Mouse (Mus musculus): Measurements from ENCODE around the gene Snx32. TPM values are rescaled to one million over a fixed set of nuclear protein-coding genes. Genes with fewer than 3 reads are reported as not detected.

The Snx32 gene
- polyA plus RNA-seq, 1 experiment from 2014 or later = 9.3 TPM

DNA sequence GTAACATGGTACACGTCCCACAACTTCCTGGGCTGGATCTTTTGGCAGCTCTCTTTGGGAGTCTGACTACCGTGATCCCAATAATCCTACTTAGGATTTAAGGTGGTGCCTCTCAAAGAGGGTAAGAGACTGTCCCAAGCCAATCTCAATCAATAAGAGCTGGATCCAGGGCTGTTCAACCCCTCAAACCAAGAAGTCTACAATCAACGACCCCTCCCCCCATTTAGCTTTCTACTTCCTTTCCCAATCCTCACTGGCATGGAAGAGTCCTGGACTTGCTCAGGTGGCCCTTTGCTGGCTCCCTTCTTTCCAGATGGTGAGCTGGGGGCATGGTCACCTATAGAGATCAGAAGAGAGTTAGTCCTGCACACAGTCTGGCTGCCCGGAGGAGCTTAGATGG is 23.6 kb downstream of the Snx32 start:
- H3K4me3 ChIP-seq (replicated peaks) = peak overlapping the region; percentile 61
- peak overlapping the region; percentile 100; the same call in 1 of the 2 replicates for H3K27ac ChIP-seq
- peak overlapping the region; percentile 63; the same call in 1 of the 2 replicates for H3K9ac ChIP-seq
- peaks cover 46% of the 10 kb centered on the region for H3K36me3 ChIP-seq
- no peaks in the 10 kb centered on the region for H3K9me3 ChIP-seq (replicated peaks)
- H3K27me3 ChIP-seq = no peaks in the 10 kb centered on the region
- ATAC-seq (replicated peaks; ENCODE audit: low FRiP score) = no peak
- peaks cover 39% of the 10 kb centered on the region for H3K4me1 ChIP-seq
- WGBS = 81% methylated on average over 4 of the region's 4 CpGs
- H3K4me2 ChIP-seq = peak overlapping the region; percentile 76

DNA sequence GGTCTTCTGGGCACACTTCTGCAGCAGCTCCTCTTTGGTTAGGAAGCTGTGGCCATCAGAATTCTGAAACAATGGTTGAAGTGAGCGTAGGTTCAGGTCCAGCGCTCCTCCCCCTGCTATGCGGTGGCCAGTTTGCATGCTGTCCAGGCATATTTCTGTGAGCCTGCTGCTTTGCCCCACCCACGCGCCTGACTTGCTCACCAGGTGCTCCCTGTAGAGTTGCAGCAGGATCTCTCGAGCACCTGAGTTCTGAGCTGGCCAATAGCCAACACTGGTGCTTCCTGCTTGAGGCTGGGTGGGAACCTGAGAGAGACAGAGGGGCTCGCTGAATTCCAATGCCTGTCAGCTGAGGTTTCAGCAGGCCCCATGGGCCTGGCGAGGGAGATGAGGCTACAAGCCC is 24.1 kb downstream of the Snx32 start:
- Histone ChIP-seq H3K9ac (no peak overlapping the region), H3K9me3 (replicated peaks) (no peaks in the 10 kb centered on the region), H3K4me1 (peaks cover 37% of the 10 kb centered on the region), H3K36me3 (peaks cover 50% of the 10 kb centered on the region), H3K27me3 (no peaks in the 10 kb centered on the region), H3K4me2 (0 out of 2 replicates have a peak overlapping the region, but pooled peaks have one; percentile 76), H3K27ac (0 out of 2 replicates have a peak overlapping the region, but pooled peaks have one; percentile 15), H3K4me3 (replicated peaks) (no peak overlapping the region)
- ATAC-seq (replicated peaks; ENCODE audit: low FRiP score) = no peak
- WGBS = 76% methylated on average over 8 of the region's 8 CpGs

DNA sequence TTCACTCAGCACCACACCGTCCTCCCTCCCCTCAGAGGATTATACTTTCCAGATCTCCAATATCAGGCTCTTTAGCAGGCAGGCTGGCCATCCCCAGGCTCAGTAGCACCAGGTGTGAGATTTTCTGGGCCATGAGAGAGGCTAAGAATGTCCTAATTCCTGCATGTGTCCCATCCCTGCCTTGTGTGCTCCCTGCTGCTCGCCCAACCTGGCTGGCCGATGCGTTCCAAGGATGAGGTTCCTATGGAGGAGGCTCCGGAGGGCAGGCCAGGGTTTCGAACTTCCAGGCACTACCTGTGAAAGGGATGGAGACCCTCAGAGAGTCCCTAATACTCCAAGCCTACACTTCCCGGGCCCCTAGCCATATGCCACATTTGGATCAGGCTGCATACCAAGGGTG is 24.5 kb downstream of the Snx32 start:
- H3K27ac ChIP-seq = 0 out of 2 replicates have a peak overlapping the region, but pooled peaks have one; percentile 15
- H3K9ac ChIP-seq = no peak overlapping the region
- ATAC-seq (replicated peaks; ENCODE audit: low FRiP score) = no peak
- H3K9me3 ChIP-seq (replicated peaks) = no peaks in the 10 kb centered on the region
- 90% methylated on average over 7 of the region's 7 CpGs for WGBS
- no peak overlapping the region for H3K4me3 ChIP-seq (replicated peaks)
- no peaks in the 10 kb centered on the region for H3K27me3 ChIP-seq
- peaks cover 37% of the 10 kb centered on the region for H3K4me1 ChIP-seq
- no peak overlapping the region for H3K4me2 ChIP-seq
- peaks cover 55% of the 10 kb centered on the region for H3K36me3 ChIP-seq

DNA sequence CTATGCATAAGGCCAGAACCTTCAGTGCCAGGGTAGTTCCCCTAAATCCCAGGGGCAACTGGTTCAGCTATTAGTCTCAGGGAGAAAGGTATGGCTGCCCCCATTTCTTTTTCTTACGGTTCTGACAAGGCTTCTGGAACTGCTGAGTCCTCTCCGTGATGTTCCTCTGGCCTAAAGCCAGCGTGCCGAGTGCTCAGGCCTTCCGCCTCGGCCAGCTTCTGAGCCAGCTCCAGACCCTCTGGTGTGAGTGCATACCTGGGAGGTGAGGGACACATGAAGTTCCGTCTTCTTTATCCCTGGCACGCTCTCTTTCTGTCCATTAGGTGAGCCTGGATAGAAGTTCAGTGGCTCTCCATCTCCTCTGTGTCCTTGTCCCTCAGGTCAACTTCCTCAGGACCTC is 25.0 kb downstream of the Snx32 start:
- peaks cover 59% of the 10 kb centered on the region for H3K36me3 ChIP-seq
- H3K4me3 ChIP-seq (replicated peaks) = no peak overlapping the region
- H3K9ac ChIP-seq = no peak overlapping the region
- H3K9me3 ChIP-seq (replicated peaks) = no peaks in the 10 kb centered on the region
- H3K4me2 ChIP-seq = no peak overlapping the region
- WGBS = 90% methylated on average over 8 of the region's 8 CpGs
- H3K27me3 ChIP-seq = no peaks in the 10 kb centered on the region
- peaks cover 37% of the 10 kb centered on the region for H3K4me1 ChIP-seq
- ATAC-seq (replicated peaks; ENCODE audit: low FRiP score) = no peak
- no peak overlapping the region for H3K27ac ChIP-seq

DNA sequence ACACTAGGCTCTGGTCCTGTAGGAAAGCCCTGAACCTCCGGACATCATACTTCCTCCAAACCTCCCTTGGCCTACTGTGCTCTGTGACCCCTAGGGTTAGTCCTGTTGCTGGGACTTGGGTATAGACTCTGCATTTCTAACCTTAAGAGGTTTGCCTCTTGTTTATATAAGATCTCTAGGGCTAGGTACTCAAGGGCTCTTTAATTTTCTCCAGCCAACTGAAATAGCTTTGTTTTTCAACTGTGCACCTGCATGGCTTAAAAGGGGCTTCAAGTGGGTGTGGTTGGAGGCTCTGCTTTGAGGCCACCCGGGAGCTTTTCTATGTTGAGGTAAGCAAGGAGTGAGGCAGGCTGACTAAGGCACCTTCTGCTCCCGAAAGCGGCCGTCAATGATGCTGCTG is 25.8 kb downstream of the Snx32 start:
- Histone ChIP-seq H3K4me1 (peaks cover 31% of the 10 kb centered on the region), H3K9me3 (replicated peaks) (no peaks in the 10 kb centered on the region), H3K27me3 (no peaks in the 10 kb centered on the region), H3K4me2 (no peak overlapping the region), H3K27ac (no peak overlapping the region), H3K36me3 (peaks cover 68% of the 10 kb centered on the region), H3K4me3 (replicated peaks) (no peak overlapping the region), H3K9ac (no peak overlapping the region)
- 94% methylated on average over 5 of the region's 5 CpGs for WGBS
- no peak for ATAC-seq (replicated peaks; ENCODE audit: low FRiP score)

DNA sequence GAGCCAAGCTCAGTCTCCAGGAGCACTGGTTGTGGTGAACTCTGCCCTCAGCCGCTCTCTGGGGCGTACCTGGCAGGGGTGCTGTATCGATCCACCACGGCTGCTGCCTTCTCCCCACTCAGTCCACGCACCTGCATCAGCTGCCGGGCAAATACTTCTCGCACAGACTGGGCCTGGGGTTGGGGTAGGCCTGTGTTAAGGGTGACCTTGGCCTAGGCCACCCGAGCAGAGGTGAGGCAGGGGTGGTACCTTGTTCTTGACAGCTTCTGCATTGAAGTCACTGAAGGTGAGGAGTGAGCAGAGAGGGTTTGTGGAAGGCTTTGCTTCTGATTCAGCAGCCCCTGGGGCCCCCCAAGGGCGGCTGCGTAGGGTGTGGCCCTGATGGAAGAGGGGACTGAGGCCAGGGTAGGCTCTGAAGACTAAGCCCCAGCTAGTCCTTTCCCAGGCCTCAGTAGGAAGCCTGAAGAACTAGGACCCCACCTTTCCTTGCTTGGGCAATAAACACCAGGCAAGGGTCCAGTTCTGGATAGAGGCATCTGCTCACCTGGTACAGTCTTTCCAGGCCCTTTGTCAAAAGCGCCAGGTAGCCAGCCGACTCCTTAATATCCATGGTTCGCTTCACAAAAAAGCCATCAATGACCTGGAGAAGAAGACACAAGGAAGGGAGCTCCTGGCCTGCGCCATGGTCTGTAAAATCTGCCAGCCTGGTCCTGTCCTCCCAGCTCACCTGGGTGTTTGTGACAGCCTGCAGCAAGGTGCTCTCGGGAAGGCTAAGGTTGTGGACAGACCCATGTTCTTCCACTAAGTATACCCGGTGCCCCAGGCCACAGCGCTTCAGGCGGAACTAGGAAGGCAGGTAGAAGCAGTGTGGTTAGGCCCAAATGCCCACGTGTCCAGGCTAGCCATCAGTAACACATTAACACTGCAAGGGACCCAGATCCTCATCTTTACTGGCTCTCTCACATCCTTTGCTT is 26.7 kb downstream of the Snx32 start:
- no peak overlapping the region for H3K4me3 ChIP-seq (replicated peaks)
- no peak overlapping the region for H3K4me2 ChIP-seq
- no peak for ATAC-seq (replicated peaks; ENCODE audit: low FRiP score)
- H3K9ac ChIP-seq = no peak overlapping the region
- peaks cover 76% of the 10 kb centered on the region for H3K36me3 ChIP-seq
- H3K27ac ChIP-seq = no peak overlapping the region
- WGBS = 92% methylated on average over 19 of the region's 19 CpGs
- H3K9me3 ChIP-seq (replicated peaks) = no peaks in the 10 kb centered on the region
- H3K4me1 ChIP-seq = peaks cover 26% of the 10 kb centered on the region
- H3K27me3 ChIP-seq = no peaks in the 10 kb centered on the region

DNA sequence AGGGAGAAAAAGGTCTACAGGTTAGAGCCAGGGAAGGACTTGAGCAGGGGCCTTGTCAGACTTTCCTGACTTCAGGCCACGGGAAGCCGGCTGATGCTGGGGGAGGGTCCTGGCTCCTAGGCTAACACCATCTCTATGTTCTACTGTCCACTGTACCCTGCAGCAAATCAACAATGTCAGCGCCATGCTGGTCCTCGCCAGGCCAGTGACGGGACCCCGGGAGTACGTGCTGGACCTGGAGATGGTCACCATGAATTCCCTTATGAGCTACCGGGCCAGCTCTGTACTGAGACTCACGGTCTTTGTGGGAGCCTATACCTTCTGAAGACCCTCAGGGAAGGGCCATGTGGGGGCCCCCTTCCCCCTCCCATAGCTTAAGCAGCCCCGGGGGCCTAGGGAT is 28.9 kb downstream of the Snx32 start:
- ATAC-seq (replicated peaks; ENCODE audit: low FRiP score) = no peak
- Histone ChIP-seq H3K27me3 (no peaks in the 10 kb centered on the region), H3K36me3 (peaks cover 99% of the 10 kb centered on the region), H3K4me2 (no peak overlapping the region), H3K9me3 (replicated peaks) (no peaks in the 10 kb centered on the region), H3K27ac (no peak overlapping the region), H3K9ac (no peak overlapping the region), H3K4me1 (peaks cover 23% of the 10 kb centered on the region), H3K4me3 (replicated peaks) (no peak overlapping the region)
- WGBS = 92% methylated on average over 10 of the region's 10 CpGs

DNA sequence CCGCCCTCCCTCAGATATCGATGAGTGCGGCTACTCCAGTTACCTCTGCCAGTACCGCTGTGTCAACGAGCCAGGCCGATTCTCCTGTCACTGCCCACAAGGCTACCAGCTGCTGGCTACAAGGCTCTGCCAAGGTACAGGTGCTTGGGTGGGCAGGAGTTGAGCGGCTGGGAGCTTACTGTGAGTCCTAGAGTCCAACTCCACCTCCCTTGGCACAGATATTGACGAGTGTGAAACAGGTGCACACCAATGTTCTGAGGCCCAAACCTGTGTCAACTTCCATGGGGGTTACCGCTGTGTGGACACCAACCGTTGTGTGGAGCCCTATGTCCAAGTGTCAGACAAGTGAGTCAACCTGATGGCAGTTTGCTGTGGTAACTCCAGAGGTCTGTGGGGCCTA is 30.3 kb downstream of the Snx32 start:
- H3K4me3 ChIP-seq (replicated peaks) = no peak overlapping the region
- H3K9ac ChIP-seq = no peak overlapping the region
- peaks cover 90% of the 10 kb centered on the region for H3K36me3 ChIP-seq
- no peaks in the 10 kb centered on the region for H3K27me3 ChIP-seq
- H3K27ac ChIP-seq = no peak overlapping the region
- WGBS = 83% methylated on average over 10 of the region's 10 CpGs
- no peak overlapping the region for H3K4me2 ChIP-seq
- peaks cover 26% of the 10 kb centered on the region for H3K4me1 ChIP-seq
- no peak for ATAC-seq (replicated peaks; ENCODE audit: low FRiP score)
- no peaks in the 10 kb centered on the region for H3K9me3 ChIP-seq (replicated peaks)

DNA sequence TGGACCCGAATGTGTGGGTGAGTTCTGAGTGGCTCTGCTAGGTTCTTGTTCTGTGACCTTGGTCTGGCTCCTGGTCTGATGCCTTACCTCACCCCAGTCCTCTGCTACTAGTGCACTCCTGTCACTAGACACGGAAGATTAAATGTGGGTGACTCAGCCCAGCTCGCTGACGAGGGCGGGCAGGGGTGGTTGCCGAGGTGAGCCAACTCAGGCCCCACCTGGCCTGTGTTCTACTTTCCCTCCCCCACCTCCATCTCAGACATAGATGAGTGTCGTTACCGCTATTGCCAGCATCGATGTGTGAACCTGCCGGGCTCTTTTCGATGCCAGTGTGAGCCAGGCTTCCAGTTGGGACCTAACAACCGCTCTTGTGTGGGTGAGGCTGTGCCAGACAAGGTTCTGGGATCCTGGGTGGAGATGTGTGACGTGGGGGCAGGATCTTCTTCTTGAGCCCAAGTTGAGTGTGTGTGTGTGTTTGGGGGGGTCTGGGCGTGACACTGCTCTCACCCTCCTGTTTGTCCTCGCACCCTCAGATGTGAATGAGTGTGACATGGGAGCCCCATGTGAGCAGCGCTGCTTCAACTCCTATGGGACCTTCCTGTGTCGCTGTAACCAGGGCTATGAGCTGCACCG is 32.6 kb downstream of the Snx32 start:
- Histone ChIP-seq H3K4me3 (replicated peaks) (no peak overlapping the region), H3K4me1 (peaks cover 44% of the 10 kb centered on the region), H3K4me2 (no peak overlapping the region), H3K9ac (no peak overlapping the region), H3K27ac (0 out of 2 replicates have a peak overlapping the region, but pooled peaks have one; percentile 13), H3K27me3 (no peaks in the 10 kb centered on the region), H3K9me3 (replicated peaks) (no peaks in the 10 kb centered on the region), H3K36me3 (peaks cover 68% of the 10 kb centered on the region)
- WGBS = 85% methylated on average over 18 of the region's 18 CpGs
- no peak for ATAC-seq (replicated peaks; ENCODE audit: low FRiP score)

DNA sequence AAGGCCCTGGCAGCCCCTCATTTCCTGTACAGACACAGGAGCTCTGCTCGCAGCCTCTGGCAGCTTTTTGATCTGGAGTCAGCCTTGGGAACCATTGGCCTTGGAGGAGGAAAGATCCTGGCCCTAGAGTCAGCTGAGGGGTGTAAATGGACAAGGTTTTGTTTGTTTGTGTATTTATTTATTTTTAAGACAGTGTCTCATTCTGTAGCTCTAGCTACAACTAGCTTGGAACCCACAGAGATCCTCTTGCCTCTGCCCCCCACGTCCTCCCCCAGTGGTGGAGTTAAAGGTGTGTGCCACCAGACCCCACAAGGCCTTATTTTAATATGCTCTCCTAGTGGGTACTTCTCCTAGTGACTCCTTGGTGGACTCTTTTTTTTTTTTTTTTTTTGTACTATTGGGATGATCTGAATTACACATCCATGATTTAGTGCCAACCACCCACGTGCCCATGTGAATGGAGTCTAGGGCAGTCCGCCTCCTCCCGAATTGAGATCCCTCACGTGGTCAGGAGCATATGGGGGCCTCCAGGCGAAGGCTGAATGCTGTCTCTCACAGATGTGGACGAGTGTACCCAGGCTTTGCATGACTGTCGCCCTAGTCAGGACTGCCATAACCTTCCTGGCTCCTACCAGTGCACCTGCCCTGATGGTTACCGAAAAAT is 33.2 kb downstream of the Snx32 start:
- no peak for ATAC-seq (replicated peaks; ENCODE audit: low FRiP score)
- Histone ChIP-seq H3K4me2 (0 out of 2 replicates have a peak overlapping the region, but pooled peaks have one; percentile 21), H3K27ac (0 out of 2 replicates have a peak overlapping the region, but pooled peaks have one; percentile 13), H3K9me3 (replicated peaks) (no peaks in the 10 kb centered on the region), H3K4me3 (replicated peaks) (no peak overlapping the region), H3K36me3 (peaks cover 61% of the 10 kb centered on the region), H3K27me3 (no peaks in the 10 kb centered on the region), H3K9ac (peak overlapping the region; percentile 10; the same call in 1 of the 2 replicates), H3K4me1 (peaks cover 44% of the 10 kb centered on the region)
- WGBS = 81% methylated on average over 10 of the region's 10 CpGs

DNA sequence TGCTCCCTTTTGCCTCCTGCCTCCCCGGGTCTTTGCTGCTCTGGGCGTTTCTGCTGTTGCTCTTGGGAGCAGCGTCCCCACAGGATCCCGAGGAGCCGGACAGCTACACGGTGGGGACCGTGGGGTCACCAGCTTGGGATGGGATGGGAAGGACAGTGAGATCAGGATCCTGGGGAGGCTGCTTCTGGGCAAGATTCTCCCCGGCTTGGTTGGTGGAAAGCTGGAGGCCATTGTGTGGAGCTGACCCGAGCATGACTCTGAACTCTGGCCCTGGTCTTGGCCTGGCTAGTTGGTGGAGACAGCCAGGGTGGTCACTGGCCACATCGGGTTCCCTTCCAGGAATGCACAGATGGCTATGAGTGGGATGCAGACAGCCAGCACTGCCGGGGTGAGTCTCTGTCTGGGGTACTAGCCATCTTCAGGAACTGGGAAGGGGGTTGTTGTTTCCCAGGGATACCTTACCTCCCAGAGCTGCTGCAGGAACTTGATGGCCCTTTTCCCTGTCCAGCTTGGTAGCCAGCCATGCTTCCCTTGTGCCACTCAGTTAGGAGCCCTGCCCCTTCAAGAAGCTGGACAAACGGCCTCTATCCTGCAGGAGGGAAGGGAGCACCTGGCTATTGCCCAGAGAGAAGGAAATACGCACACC is 35.1 kb downstream of the Snx32 start:
- ATAC-seq (replicated peaks; ENCODE audit: low FRiP score) = 0 out of 2 replicates have a peak, but pooled peaks have one; percentile 7

More for the DNA sequence above, 35.1 kb downstream of the Snx32 start:
- peak overlapping the region; percentile 73 for H3K9ac ChIP-seq
- 12% methylated on average over 13 of the region's 13 CpGs for WGBS
- no peaks in the 10 kb centered on the region for H3K27me3 ChIP-seq
- peak overlapping the region; percentile 69 for H3K4me3 ChIP-seq (replicated peaks)
- H3K9me3 ChIP-seq (replicated peaks) = no peaks in the 10 kb centered on the region
- H3K4me2 ChIP-seq = peak overlapping the region; percentile 93
- peaks cover 44% of the 10 kb centered on the region for H3K4me1 ChIP-seq
- peaks cover 42% of the 10 kb centered on the region for H3K36me3 ChIP-seq
- peak overlapping the region; percentile 93 for H3K27ac ChIP-seq
